Mouse (Mus musculus): ENCODE measurements around the gene Tspyl4. TPM values are rescaled to one million over a fixed set of nuclear protein-coding genes. Genes with fewer than 3 reads are reported as not detected.

Tspyl4 gene
- polyA plus RNA-seq, 1 experiment from 2014 or later = 10.7 TPM

GRCm38 (mm10) chr10:34317217-34317606, 20.0 kb downstream of the Tspyl4 start:
- no peak overlapping the region for H3K4me2 ChIP-seq (replicated peaks; ENCODE audit: low read depth, low read length)
- no peaks in the 10 kb centered on the region for H3K9me3 ChIP-seq (ENCODE audit: low read length)
- peaks cover 7% of the 10 kb centered on the region; the same call in 1 of the 2 replicates for H3K4me1 ChIP-seq (ENCODE audit: insufficient read depth, low read length)
- H3K36me3 ChIP-seq (ENCODE audit: insufficient read depth, low read length) = 0 out of 2 replicates have a peak, but pooled peaks cover 3% of the 10 kb centered on the region
- ATAC-seq (ENCODE audit: low FRiP score, low TSS enrichment) = no peak
- H3K9ac ChIP-seq (replicated peaks; ENCODE audit: low read length) = no peak overlapping the region
- H3K27me3 ChIP-seq (ENCODE audit: insufficient read depth, low read length) = no peaks in the 10 kb centered on the region
- 30% methylated on average over 2 of the region's 2 CpGs for WGBS
- H3K27ac ChIP-seq (ENCODE audit: low read length) = no peak overlapping the region
- no peak overlapping the region for H3K4me3 ChIP-seq (ENCODE audit: low read length)

- Histone ChIP-seq H3K36me3 (ENCODE audit: insufficient read depth, low read length) (0 out of 2 replicates have a peak, but pooled peaks cover 3% of the 10 kb centered on the region), H3K4me2 (replicated peaks; ENCODE audit: low read depth, low read length) (no peak overlapping the region), H3K27me3 (ENCODE audit: insufficient read depth, low read length) (no peaks in the 10 kb centered on the region), H3K4me3 (ENCODE audit: low read length) (no peak overlapping the region), H3K27ac (ENCODE audit: low read length) (no peak overlapping the region), H3K9me3 (ENCODE audit: low read length) (no peaks in the 10 kb centered on the region), H3K4me1 (ENCODE audit: insufficient read depth, low read length) (peaks cover 7% of the 10 kb centered on the region; the same call in 1 of the 2 replicates), H3K9ac (replicated peaks; ENCODE audit: low read length) (no peak overlapping the region)
- ATAC-seq (ENCODE audit: low FRiP score, low TSS enrichment) = no peak
- WGBS = 86% methylated on average over 2 of the region's 2 CpGs
These were observed 23.6 kb downstream of the Tspyl4 start for GRCm38 (mm10) chr10:34320809-34321208.

- Histone ChIP-seq H3K9me3 (ENCODE audit: low read length) (no peaks in the 10 kb centered on the region), H3K9ac (replicated peaks; ENCODE audit: low read length) (no peak overlapping the region), H3K36me3 (ENCODE audit: insufficient read depth, low read length) (0 out of 2 replicates have a peak, but pooled peaks cover 3% of the 10 kb centered on the region), H3K4me1 (ENCODE audit: insufficient read depth, low read length) (no peaks in the 10 kb centered on the region), H3K27me3 (ENCODE audit: insufficient read depth, low read length) (no peaks in the 10 kb centered on the region), H3K4me2 (replicated peaks; ENCODE audit: low read depth, low read length) (no peak overlapping the region), H3K27ac (ENCODE audit: low read length) (no peak overlapping the region), H3K4me3 (ENCODE audit: low read length) (no peak overlapping the region)
- WGBS = 23% methylated on average over 4 of the region's 4 CpGs
- ATAC-seq (ENCODE audit: low FRiP score, low TSS enrichment) = no peak
These were observed 29.5 kb downstream of the Tspyl4 start for GRCm38 (mm10) chr10:34326701-34327100.

GRCm38 (mm10) chr10:34327144-34327543, 29.9 kb downstream of the Tspyl4 start:
- WGBS = 64% methylated on average over 5 of the region's 5 CpGs
- no peak overlapping the region for H3K4me2 ChIP-seq (replicated peaks; ENCODE audit: low read depth, low read length)
- no peaks in the 10 kb centered on the region for H3K4me1 ChIP-seq (ENCODE audit: insufficient read depth, low read length)
- no peaks in the 10 kb centered on the region for H3K36me3 ChIP-seq (ENCODE audit: insufficient read depth, low read length)
- H3K4me3 ChIP-seq (ENCODE audit: low read length) = no peak overlapping the region
- H3K27me3 ChIP-seq (ENCODE audit: insufficient read depth, low read length) = no peaks in the 10 kb centered on the region
- no peak overlapping the region for H3K27ac ChIP-seq (ENCODE audit: low read length)
- no peak for ATAC-seq (ENCODE audit: low FRiP score, low TSS enrichment)
- H3K9me3 ChIP-seq (ENCODE audit: low read length) = no peaks in the 10 kb centered on the region
- H3K9ac ChIP-seq (replicated peaks; ENCODE audit: low read length) = no peak overlapping the region

GRCm38 (mm10) chr10:34328310-34328709, 31.1 kb downstream of the Tspyl4 start:
- H3K27ac ChIP-seq (ENCODE audit: low read length) = no peak overlapping the region
- H3K4me2 ChIP-seq (replicated peaks; ENCODE audit: low read depth, low read length) = no peak overlapping the region
- no peaks in the 10 kb centered on the region for H3K4me1 ChIP-seq (ENCODE audit: insufficient read depth, low read length)
- 8% methylated on average over 2 of the region's 2 CpGs for WGBS
- H3K27me3 ChIP-seq (ENCODE audit: insufficient read depth, low read length) = no peaks in the 10 kb centered on the region
- peak; percentile 70; the same call in 1 of the 2 replicates for ATAC-seq (ENCODE audit: low FRiP score, low TSS enrichment)
- no peaks in the 10 kb centered on the region for H3K9me3 ChIP-seq (ENCODE audit: low read length)
- H3K36me3 ChIP-seq (ENCODE audit: insufficient read depth, low read length) = no peaks in the 10 kb centered on the region
- H3K4me3 ChIP-seq (ENCODE audit: low read length) = no peak overlapping the region
- no peak overlapping the region for H3K9ac ChIP-seq (replicated peaks; ENCODE audit: low read length)

- Histone ChIP-seq H3K4me1 (ENCODE audit: insufficient read depth, low read length) (no peaks in the 10 kb centered on the region), H3K9me3 (ENCODE audit: low read length) (no peaks in the 10 kb centered on the region), H3K4me3 (ENCODE audit: low read length) (no peak overlapping the region), H3K36me3 (ENCODE audit: insufficient read depth, low read length) (no peaks in the 10 kb centered on the region), H3K9ac (replicated peaks; ENCODE audit: low read length) (no peak overlapping the region), H3K27ac (ENCODE audit: low read length) (no peak overlapping the region), H3K27me3 (ENCODE audit: insufficient read depth, low read length) (no peaks in the 10 kb centered on the region), H3K4me2 (replicated peaks; ENCODE audit: low read depth, low read length) (no peak overlapping the region)
- ATAC-seq (ENCODE audit: low FRiP score, low TSS enrichment) = no peak
- WGBS = 51% methylated on average over 6 of the region's 6 CpGs
These were observed 43.8 kb downstream of the Tspyl4 start for GRCm38 (mm10) chr10:34341014-34341413.

- no peak overlapping the region for H3K27ac ChIP-seq (ENCODE audit: low read length)
- H3K4me1 ChIP-seq (ENCODE audit: insufficient read depth, low read length) = no peaks in the 10 kb centered on the region
- 77% methylated on average over 1 of the region's 1 CpGs for WGBS
- no peaks in the 10 kb centered on the region for H3K9me3 ChIP-seq (ENCODE audit: low read length)
- no peak overlapping the region for H3K4me3 ChIP-seq (ENCODE audit: low read length)
- H3K27me3 ChIP-seq (ENCODE audit: insufficient read depth, low read length) = no peaks in the 10 kb centered on the region
- no peak overlapping the region for H3K9ac ChIP-seq (replicated peaks; ENCODE audit: low read length)
- H3K4me2 ChIP-seq (replicated peaks; ENCODE audit: low read depth, low read length) = no peak overlapping the region
- no peaks in the 10 kb centered on the region for H3K36me3 ChIP-seq (ENCODE audit: insufficient read depth, low read length)
- ATAC-seq (ENCODE audit: low FRiP score, low TSS enrichment) = no peak
These were observed 44.6 kb downstream of the Tspyl4 start for GRCm38 (mm10) chr10:34341886-34342285.

Other genes with a start within 250 kb of the Tspyl4 start
- gene Calhm5, start 200.9 kb upstream of the Tspyl4 start, polyA plus RNA-seq (2015; fragmentation: Nextera tagmentation; extraction: Ambion mirVana) = 0.46 and 0.74 TPM in 2 replicates
- gene Calhm6, start 169.5 kb upstream of the Tspyl4 start, polyA plus RNA-seq (2015; fragmentation: Nextera tagmentation; extraction: Ambion mirVana) = 0.57 and 0.96 TPM in 2 replicates
- 24.7 and 25.4 TPM in 2 replicates for gene Dse, start 89.7 kb upstream of the Tspyl4 start, polyA plus RNA-seq (2015; fragmentation: Nextera tagmentation; extraction: Ambion mirVana)
- gene Tspyl1, start 15.3 kb upstream of the Tspyl4 start, polyA plus RNA-seq (2015; fragmentation: Nextera tagmentation; extraction: Ambion mirVana) = 54.9 and 62.6 TPM in 2 replicates
- gene Col10a1, start 92.5 kb downstream of the Tspyl4 start, polyA plus RNA-seq (2015; fragmentation: Nextera tagmentation; extraction: Ambion mirVana) = 0.15 and 0.22 TPM in 2 replicates
- gene Nt5dc1, start 121.1 kb downstream of the Tspyl4 start, polyA plus RNA-seq (2015; fragmentation: Nextera tagmentation; extraction: Ambion mirVana) = 11.8 and 12.1 TPM in 2 replicates
- 20.8 and 24.3 TPM in 2 replicates for gene Frk, start 186.0 kb downstream of the Tspyl4 start, polyA plus RNA-seq (2015; fragmentation: Nextera tagmentation; extraction: Ambion mirVana)

Measured in kidney, embryonic 16.5 days (tissue).